Mouse (Mus musculus): ENCODE measurements around the gene B230118H07Rik. TPM values are rescaled to one million over a fixed set of nuclear protein-coding genes. Genes with fewer than 3 reads are reported as not detected.

The B230118H07Rik gene
- polyA plus RNA-seq, 1 experiment = 51.8 TPM

GRCm38 (mm10) chr2:101638979-101639839 lies 10.1 kb downstream of the B230118H07Rik start:
- Histone ChIP-seq H3K4me1 (ENCODE audit: control insufficient read depth, insufficient read depth, low read length) (peaks cover 6% of the 10 kb centered on the region; the same call in 1 of the 2 replicates), H3K4me3 (ENCODE audit: control insufficient read depth, low read depth, low read length) (no peak overlapping the region), H3K27ac (ENCODE audit: control insufficient read depth, insufficient read depth, low read depth, low read length) (no peak overlapping the region), H3K36me3 (ENCODE audit: control insufficient read depth, insufficient read depth, low read length) (no peaks in the 10 kb centered on the region), H3K27me3 (ENCODE audit: control insufficient read depth, insufficient read depth, low read length) (no peaks in the 10 kb centered on the region; the same call in 1 of the 2 replicates)
- TF ChIP-seq POLR2A (IDR thresholded peaks at IDR 0.05; ENCODE audit: control insufficient read depth, low read depth, low read length) = no peak
- no peak for TF ChIP-seq CTCF (IDR thresholded peaks at IDR 0.05; ENCODE audit: control insufficient read depth, insufficient read depth, insufficient replicate concordance, low read depth, low read length)

- peak; percentile 55; the same call in 1 of the 2 replicates for TF ChIP-seq POLR2A (IDR thresholded peaks at IDR 0.05; ENCODE audit: control insufficient read depth, low read depth, low read length)
- no peak for TF ChIP-seq CTCF (IDR thresholded peaks at IDR 0.05; ENCODE audit: control insufficient read depth, insufficient read depth, insufficient replicate concordance, low read depth, low read length)
- no peaks in the 10 kb centered on the region for H3K27me3 ChIP-seq (ENCODE audit: control insufficient read depth, insufficient read depth, low read length)
- peak overlapping the region; percentile 100 for H3K4me3 ChIP-seq (ENCODE audit: control insufficient read depth, low read depth, low read length)
- peak overlapping the region; percentile 92 for H3K27ac ChIP-seq (ENCODE audit: control insufficient read depth, insufficient read depth, low read depth, low read length)
- peaks cover 2% of the 10 kb centered on the region; the same call in 1 of the 2 replicates for H3K4me1 ChIP-seq (ENCODE audit: control insufficient read depth, insufficient read depth, low read length)
- H3K36me3 ChIP-seq (ENCODE audit: control insufficient read depth, insufficient read depth, low read length) = no peaks in the 10 kb centered on the region
These were observed 20.8 kb downstream of the B230118H07Rik start for GRCm38 (mm10) chr2:101628297-101629236.

GRCm38 (mm10) chr2:101627227-101627626 lies 22.1 kb downstream of the B230118H07Rik start:
- Histone ChIP-seq H3K27me3 (ENCODE audit: control insufficient read depth, insufficient read depth, low read length) (no peaks in the 10 kb centered on the region), H3K4me1 (ENCODE audit: control insufficient read depth, insufficient read depth, low read length) (peaks cover 2% of the 10 kb centered on the region; the same call in 1 of the 2 replicates), H3K27ac (ENCODE audit: control insufficient read depth, insufficient read depth, low read depth, low read length) (no peak overlapping the region), H3K4me3 (ENCODE audit: control insufficient read depth, low read depth, low read length) (peak overlapping the region; percentile 54; the same call in 1 of the 2 replicates), H3K36me3 (ENCODE audit: control insufficient read depth, insufficient read depth, low read length) (no peaks in the 10 kb centered on the region)
- TF ChIP-seq CTCF (IDR thresholded peaks at IDR 0.05; ENCODE audit: control insufficient read depth, insufficient read depth, insufficient replicate concordance, low read depth, low read length) (no peak), POLR2A (IDR thresholded peaks at IDR 0.05; ENCODE audit: control insufficient read depth, low read depth, low read length) (no peak)

- Histone ChIP-seq H3K27ac (ENCODE audit: control insufficient read depth, insufficient read depth, low read depth, low read length) (no peak within 1 kb of the TSS), H3K4me1 (ENCODE audit: control insufficient read depth, insufficient read depth, low read length) (peaks cover 2% of the 10 kb centered on the region), H3K4me3 (ENCODE audit: control insufficient read depth, low read depth, low read length) (no peak within 1 kb of the TSS), H3K27me3 (ENCODE audit: control insufficient read depth, insufficient read depth, low read length) (no peaks in the 10 kb centered on the region), H3K36me3 (ENCODE audit: control insufficient read depth, insufficient read depth, low read length) (no peaks in the 10 kb centered on the region)
- TF ChIP-seq POLR2A (IDR thresholded peaks at IDR 0.05; ENCODE audit: control insufficient read depth, low read depth, low read length) = no peak
- TF ChIP-seq CTCF (IDR thresholded peaks at IDR 0.05; ENCODE audit: control insufficient read depth, insufficient read depth, insufficient replicate concordance, low read depth, low read length) = no peak
These were observed 24.8 kb downstream of the B230118H07Rik start, which contains the start of gene Rag2 for GRCm38 (mm10) chr2:101624526-101624925. Rag2 (plus strand) TSS chr2:101624718.

- Histone ChIP-seq H3K4me3 (ENCODE audit: control insufficient read depth, low read depth, low read length) (no peak overlapping the region), H3K27ac (ENCODE audit: control insufficient read depth, insufficient read depth, low read depth, low read length) (no peak overlapping the region), H3K36me3 (ENCODE audit: control insufficient read depth, insufficient read depth, low read length) (no peaks in the 10 kb centered on the region), H3K27me3 (ENCODE audit: control insufficient read depth, insufficient read depth, low read length) (no peaks in the 10 kb centered on the region), H3K4me1 (ENCODE audit: control insufficient read depth, insufficient read depth, low read length) (peaks cover 2% of the 10 kb centered on the region)
- TF ChIP-seq CTCF (IDR thresholded peaks at IDR 0.05; ENCODE audit: control insufficient read depth, insufficient read depth, insufficient replicate concordance, low read depth, low read length) (no peak), POLR2A (IDR thresholded peaks at IDR 0.05; ENCODE audit: control insufficient read depth, low read depth, low read length) (no peak)
These were observed 25.3 kb downstream of the B230118H07Rik start for GRCm38 (mm10) chr2:101624011-101624410.

GRCm38 (mm10) chr2:101623042-101623441 lies 26.3 kb downstream of the B230118H07Rik start:
- no peak overlapping the region for H3K27ac ChIP-seq (ENCODE audit: control insufficient read depth, insufficient read depth, low read depth, low read length)
- H3K4me3 ChIP-seq (ENCODE audit: control insufficient read depth, low read depth, low read length) = no peak overlapping the region
- no peaks in the 10 kb centered on the region for H3K36me3 ChIP-seq (ENCODE audit: control insufficient read depth, insufficient read depth, low read length)
- H3K4me1 ChIP-seq (ENCODE audit: control insufficient read depth, insufficient read depth, low read length) = no peaks in the 10 kb centered on the region; the same call in 1 of the 2 replicates
- no peaks in the 10 kb centered on the region for H3K27me3 ChIP-seq (ENCODE audit: control insufficient read depth, insufficient read depth, low read length)
- TF ChIP-seq POLR2A (IDR thresholded peaks at IDR 0.05; ENCODE audit: control insufficient read depth, low read depth, low read length) (no peak), CTCF (IDR thresholded peaks at IDR 0.05; ENCODE audit: control insufficient read depth, insufficient read depth, insufficient replicate concordance, low read depth, low read length) (no peak)

Data from testis, adult 2 months (tissue).